Mouse (Mus musculus): Measurements from ENCODE around the gene Gm49378.

Gm49378 gene

DNA sequence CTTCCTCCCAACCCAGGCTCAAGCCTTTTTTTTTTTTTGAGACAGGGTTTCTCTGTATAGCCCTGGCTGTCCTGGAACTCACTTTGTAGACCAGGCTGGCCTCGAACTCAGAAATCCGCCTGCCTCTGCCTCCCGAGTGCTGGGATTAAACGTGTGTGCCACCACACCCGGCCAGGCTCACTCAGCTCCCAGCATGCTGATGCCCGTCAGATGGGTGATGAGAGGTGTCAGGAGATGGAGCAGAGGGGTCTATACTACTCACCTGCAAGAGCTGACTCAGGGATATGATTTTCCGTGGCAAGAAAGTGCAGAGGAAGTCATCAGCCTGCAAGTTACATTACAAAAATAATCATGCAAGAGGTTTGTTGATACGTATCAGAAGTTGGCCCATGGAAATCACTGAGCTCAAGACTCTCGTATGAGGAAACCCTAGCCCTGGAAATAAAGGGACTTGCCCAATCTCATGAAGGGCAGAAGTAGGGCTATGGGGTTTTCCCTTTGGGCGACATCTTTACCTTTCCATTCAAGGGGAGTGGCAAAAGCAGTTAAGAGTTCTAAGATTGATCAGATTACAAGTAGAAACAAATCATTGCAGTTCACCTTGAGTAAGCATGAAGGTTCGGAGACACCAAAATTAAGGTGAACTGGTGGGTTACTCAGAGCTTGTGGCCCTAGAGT, 47.8 kb downstream of the Gm49378 start:
- no peak for DNase-seq (ENCODE audit: low spot score)

DNA sequence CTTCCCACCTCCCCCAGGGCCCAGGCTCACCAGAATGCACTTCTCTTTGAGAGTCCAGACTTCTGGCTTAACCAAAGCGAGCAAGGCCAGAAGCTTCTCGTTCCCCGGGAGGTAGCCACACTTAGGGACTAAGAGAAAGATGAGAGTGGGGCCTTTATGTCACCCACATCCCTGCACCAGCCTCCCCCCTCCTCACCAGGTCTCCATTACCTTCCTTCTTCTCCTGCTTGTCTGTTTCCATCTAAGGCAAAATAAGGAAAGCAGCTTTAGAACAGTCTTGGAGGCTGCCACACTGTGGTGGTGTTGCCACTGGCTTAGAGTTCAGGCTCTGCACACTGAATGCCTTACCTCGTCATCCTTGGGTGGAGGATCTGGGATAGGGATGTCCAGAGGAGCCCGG, 48.4 kb downstream of the Gm49378 start:
- DNase-seq (ENCODE audit: low spot score): no peak

DNA sequence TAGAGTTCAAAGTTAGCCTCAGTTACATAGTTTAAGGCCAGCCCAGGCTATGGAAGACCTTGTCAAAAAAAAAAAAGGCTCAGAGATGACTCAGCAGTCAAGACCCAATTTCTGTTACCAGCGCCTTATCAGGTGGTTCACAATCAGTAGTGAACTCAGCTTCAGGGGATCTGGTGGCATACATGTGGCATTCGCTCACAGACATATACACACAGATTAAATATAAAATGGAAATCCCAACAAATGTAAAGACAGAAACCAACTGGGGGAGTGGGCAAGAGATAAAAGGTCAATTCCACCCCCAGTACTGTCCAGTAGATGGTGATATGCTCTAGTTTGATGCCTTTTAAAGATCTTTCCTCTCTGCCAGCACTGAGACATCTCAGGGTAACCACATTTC, 51.5 kb downstream of the Gm49378 start:
- DNase-seq (ENCODE audit: low spot score): no peak

DNA sequence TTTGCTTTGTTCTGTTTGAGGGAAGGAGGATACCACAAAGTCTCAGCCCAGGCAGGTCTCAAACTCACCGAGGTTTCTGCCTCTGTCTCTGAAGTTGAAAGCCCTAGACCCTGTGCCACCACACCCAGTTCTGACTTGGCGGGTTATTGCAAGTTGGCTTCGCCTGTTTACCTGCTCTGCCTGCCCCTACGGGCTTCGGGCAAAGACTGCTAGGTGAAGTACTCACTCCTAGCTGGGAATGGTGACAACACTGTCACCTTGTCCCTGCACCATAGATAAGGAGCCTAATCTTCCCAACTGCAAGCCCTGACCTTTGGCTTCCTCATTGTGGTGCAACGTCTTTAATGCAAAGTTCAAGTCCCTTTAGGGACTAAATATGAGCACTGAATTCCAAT, 52.1 kb downstream of the Gm49378 start:
- no peak for DNase-seq (ENCODE audit: low spot score)

DNA sequence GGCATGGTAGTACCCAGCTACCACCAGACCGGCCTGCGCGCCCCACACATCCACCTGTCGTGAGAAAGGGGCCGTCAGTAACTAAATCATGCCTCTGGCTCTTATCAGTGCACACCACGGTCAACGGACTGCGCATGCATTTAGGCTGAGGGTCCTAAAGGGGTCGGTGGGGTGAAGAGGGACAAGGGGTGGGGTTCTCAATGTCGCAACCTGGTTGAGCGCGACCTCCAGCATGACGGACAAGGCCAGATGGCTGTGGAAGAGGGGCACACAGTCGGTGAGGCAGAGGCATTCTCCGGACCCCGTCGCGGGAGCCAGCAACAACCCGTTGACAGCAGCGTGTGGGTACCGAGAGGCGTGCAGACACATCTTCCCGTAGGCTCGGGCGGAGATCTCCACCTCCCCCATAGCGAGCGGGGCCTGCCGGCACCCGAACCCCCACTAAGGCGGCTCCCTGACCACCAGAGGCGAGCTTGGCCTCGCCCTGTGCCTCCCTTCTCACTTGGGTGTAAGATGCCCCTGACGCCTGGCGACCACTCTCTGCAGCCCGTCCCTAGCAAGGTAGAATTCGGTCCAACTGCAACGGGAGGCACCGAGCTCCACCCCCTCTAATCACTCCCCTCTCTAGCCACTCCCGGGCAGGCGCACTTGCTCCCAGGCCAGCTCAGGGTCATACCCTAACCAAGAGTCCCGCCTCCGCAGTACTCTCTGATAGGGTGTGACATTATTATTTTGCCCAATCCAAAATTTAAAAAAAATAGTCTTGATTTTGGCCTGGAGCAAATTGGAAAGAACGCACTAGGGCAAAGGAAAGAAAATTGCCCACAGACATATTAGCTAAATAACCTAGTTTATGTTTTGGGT, 52.8 kb downstream of the Gm49378 start, which contains the start of gene Emc9:
Gene Emc9 (minus strand): TSS at position 601 of the 864 bp plus-strand sequence.
- DNase-seq (ENCODE audit: low spot score): no peak

DNA sequence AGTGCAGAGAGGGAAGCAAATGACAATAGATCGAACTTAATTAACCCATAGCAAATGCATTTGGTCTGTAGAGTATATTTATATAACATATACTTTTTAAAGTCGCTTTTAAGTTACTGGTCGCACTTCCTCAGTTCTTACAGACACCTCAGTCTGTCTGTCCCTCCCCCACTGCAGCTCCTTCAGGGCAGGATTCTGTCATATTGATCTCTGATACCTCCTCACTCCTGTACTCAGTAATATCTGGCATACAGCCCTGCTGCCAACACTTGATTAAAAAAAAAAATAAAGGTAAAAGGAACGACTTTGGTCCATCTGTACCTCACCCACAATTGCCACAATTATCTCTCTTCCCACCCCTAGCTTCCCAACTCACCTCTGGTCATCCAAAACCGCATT, 53.4 kb downstream of the Gm49378 start:
- DNase-seq (ENCODE audit: low spot score): no peak

DNA sequence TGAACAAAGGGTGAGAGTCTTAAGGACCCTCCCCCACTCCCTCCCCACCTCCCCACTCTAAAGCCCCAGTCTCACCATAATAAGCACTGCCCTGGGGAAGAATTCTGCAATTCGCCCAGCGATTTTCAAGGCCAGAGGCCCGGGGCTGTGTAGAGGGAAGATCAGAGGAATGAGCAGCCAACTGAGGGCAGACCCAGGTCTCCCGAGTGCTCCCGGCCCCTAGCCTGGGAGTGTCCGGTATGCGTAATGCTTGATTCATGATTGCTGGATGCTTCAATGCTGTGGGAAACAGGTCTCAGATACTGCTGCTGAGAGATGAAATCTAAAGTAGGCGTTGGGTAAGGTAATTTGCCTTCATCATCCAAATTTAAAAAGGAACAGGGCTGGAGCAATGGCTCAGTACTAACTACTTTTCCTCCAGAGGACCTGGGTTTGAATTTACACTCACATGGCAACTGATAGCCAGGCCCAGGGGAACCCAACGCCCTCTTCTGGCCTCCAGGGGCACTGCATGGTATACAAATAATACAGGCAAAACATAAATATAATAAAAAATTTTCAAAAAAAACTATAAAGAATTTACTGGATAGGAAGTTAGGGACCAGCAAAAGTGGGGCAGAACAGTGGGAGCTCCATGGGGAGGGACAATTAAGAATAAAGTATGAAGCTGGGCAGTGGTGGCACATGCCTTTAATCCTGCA, 55.6 kb downstream of the Gm49378 start:
- no peak for DNase-seq (ENCODE audit: low spot score)

DNA sequence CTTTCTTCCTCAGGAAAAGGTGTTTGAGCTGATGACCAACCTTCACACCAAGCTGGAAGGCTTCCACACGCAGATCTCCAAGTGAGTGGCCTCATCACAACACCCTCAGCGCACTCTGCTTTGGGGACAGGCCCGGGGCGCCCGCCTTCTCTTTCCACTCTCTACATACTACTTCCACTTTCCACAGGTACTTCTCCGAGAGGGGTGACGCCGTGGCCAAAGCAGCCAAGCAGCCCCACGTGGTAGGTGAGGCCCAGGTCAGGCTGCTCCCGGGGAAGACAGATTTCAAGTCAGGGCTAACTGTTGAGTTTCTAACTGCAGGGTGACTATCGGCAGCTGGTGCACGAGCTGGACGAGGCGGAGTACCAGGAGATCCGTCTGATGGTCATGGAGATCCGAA, 57.0 kb downstream of the Gm49378 start:
- no peak for DNase-seq (ENCODE audit: low spot score)

DNA sequence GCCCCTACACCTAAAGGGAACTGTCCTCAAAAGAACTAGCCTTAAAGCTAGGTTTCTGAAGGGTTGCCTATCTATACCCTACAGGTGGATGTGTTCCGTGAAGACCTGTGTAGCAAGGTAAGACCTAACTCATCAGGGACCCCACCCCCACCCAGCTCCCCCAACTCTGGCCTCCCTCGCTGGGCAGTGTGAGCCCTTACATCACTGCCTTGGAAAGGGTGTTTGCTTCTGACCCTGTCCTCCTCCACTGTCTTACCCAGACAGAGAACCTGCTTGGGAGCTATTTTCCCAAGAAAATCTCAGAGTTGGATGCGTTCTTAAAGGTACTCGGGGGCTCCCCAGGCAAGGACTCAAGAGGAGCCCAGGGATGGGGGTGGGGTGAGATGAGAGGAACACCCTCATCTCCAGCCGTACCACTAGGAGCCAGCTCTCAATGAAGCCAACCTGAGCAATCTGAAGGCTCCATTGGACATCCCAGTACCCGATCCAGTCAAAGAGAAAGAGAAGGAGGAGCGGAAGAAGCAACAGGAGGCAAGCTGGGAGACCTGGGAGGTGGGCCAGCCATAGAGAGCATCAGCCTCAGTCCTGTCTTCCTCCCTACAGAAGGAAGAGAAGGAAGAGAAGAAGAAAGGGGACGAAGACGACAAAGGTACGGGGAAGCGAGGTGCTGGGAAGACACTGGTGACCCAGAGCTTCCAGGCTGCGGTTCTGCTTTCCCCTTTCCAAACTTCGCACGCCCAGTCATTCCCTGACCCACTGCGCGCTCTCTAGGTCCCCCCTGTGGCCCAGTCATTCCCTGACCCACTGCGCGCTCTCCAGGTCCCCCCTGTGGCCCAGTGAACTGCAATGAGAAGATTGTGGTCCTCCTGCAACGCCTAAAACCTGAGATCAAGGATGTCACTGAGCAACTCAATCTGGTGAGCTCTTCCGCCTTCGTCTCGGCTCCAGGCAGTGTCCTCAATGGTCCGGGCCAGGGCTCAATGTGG, 57.9 kb downstream of the Gm49378 start:
- DNase-seq (ENCODE audit: low spot score): no peak

All from layer of hippocampus, adult 9-10 months (tissue).